10 mouse cellular contexts compared by ENCODE assay signal in the genomic region with DNA sequence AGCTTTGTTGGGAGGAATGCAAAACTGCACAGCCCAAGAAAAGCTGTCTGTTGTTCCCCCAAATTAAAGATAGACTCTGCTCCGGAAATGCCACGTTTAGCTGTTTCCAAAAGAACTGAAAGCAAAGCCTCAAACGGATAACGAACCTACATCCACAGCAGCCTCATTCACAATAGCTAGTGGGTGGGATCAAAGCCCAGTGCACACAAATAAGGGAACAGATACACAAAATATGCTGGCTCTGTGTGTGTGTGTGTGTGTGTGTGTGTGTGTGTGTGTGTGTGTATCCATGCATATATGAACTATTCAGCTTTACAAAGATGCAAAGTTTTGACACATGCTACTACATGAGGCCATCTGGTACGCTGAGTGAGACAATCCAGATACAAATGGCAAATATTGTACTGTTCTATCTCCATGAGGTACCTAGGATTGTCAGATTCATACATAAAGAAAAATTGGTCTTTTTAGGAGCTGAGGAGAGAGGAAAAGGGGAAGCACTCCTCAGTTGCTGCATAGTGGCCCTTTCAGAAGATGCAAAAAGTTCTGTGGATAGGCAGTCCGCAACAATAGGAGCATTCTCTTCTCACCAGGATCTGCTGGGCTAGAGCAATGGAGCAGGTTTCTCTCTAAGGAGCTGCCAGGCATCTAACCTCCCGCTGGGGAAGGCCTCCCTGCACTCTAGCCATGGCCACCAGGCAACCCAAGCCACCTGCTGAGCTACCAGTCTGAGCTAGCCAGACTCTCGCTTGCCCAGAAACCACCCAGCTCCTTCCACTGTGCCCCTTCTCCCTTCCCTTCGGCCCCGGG. TPM values are rescaled to one million over a fixed set of nuclear protein-coding genes. Genes with fewer than 3 reads are reported as not detected.
DNase-seq lines count a peak whose midpoint lies in the region; ATAC-seq lines count a peak whose summit lies in the region.
"Had no signal": no experiment of that assay in that cellular context is flagged by ENCODE, and none has a peak within 500 bp of the region (broad histone marks: within the 10 kb centered on the region; RNA-seq: fewer than 3 reads in every experiment).

No protein-coding gene starts in this region.

- H3K4me2 ChIP-seq in hindbrain, embryonic 15.5 days = peak overlapping the region; percentile 38
- peak overlapping the region; percentile 41 for H3K4me2 ChIP-seq in midbrain, embryonic 13.5 days (replicated peaks)

- H3K36me3 ChIP-seq in hindbrain, embryonic 15.5 days = no peaks in the 10 kb centered on the region
- H3K36me3 ChIP-seq in midbrain, embryonic 13.5 days = no peaks in the 10 kb centered on the region

- H3K27me3 ChIP-seq in hindbrain, embryonic 15.5 days = no peaks in the 10 kb centered on the region
- no peaks in the 10 kb centered on the region for H3K27me3 ChIP-seq in midbrain, embryonic 13.5 days

- no peak overlapping the region for H3K4me3 ChIP-seq in hindbrain, embryonic 15.5 days
- H3K4me3 ChIP-seq in midbrain, embryonic 13.5 days (replicated peaks) = no peak overlapping the region; the same call in 1 of the 2 replicates

- WGBS in hindbrain, embryonic 15.5 days = 28% methylated on average over 10 of the region's 10 CpGs
- WGBS in midbrain, embryonic 13.5 days = 22% methylated on average over 10 of the region's 10 CpGs

- intact Hi-C loops in left cerebral cortex, postnatal 14 days (cut with DNase I) = no loop called here

- no peak overlapping the region for H3K27ac ChIP-seq in hindbrain, embryonic 15.5 days (replicated peaks)
- no peak overlapping the region for H3K27ac ChIP-seq in midbrain, embryonic 13.5 days

- peak; percentile 54; the same call in 1 of the 2 replicates for ATAC-seq in hindbrain, embryonic 15.5 days (ENCODE audit: low FRiP score, low read depth)
- peak; percentile 50; the same call in 1 of the 2 replicates for ATAC-seq in midbrain, embryonic 13.5 days

- no peaks in the 10 kb centered on the region for H3K9me3 ChIP-seq in hindbrain, embryonic 15.5 days
- no peaks in the 10 kb centered on the region for H3K9me3 ChIP-seq in midbrain, embryonic 13.5 days

- no peak overlapping the region for H3K9ac ChIP-seq in hindbrain, embryonic 15.5 days
- H3K9ac ChIP-seq in midbrain, embryonic 13.5 days (replicated peaks) = no peak overlapping the region

- H3K4me1 ChIP-seq in hindbrain, embryonic 15.5 days (replicated peaks) = peaks cover 17% of the 10 kb centered on the region
- H3K4me1 ChIP-seq in midbrain, embryonic 13.5 days (replicated peaks) = peaks cover 8% of the 10 kb centered on the region

- DNase-seq in embryo, embryonic 10 days (ENCODE audit: low spot score) = peak; percentile 8
- no peak for DNase-seq in embryo, embryonic 10.5 days (ENCODE audit: low spot score)
- peak; percentile 17 for DNase-seq in embryo, embryonic 11 days
- no peak for DNase-seq in frontal cortex, postnatal 14 days (ENCODE audit: low spot score in 2 of 2)
- no peak for DNase-seq in right cerebral cortex, postnatal 4 days
- no peak for DNase-seq in left cerebral cortex, postnatal 14 days (ENCODE audit: low spot score in 2 of 2)
- DNase-seq: B cell, adult 2 months; gastrocnemius, postnatal 36 days had no signal

RNA-seq across cellular contexts. Expression of a gene that starts 40.5 kb away (rescaled TPM):
- polyA plus RNA-seq in hindbrain, embryonic 15.5 days (2015; fragmentation: Nextera tagmentation; extraction: Ambion mirVana) = 30.4 TPM in 2 replicates
- polyA plus RNA-seq in midbrain, embryonic 13.5 days (2015; fragmentation: Nextera tagmentation; extraction: Ambion mirVana) = 24.8 and 27.6 TPM in 2 replicates
- total RNA-seq in left cerebral cortex, postnatal 14 days (2021) = 10 to 100 TPM; 45.9 to 46.6 TPM

Comparison
In these comparisons a context has a peak if more than half of its experiments do, and no peak if none do; other contexts are left out.
1. DNase-seq: peak in embryo, embryonic 10 days (single experiment) and embryo, embryonic 11 days (single experiment); none in embryo, embryonic 10.5 days (single experiment), frontal cortex, postnatal 14 days (0 of 2), right cerebral cortex, postnatal 4 days (single experiment) and left cerebral cortex, postnatal 14 days (0 of 2).